Mouse (Mus musculus): ENCODE data around the gene Dnajb4. TPM values are rescaled to one million over a fixed set of nuclear protein-coding genes. Genes with fewer than 3 reads are reported as not detected.
A peak's percentile ranks its signal among the peaks of the same experiment; 100 is the strongest.

Dnajb4 gene
- polyA plus RNA-seq, 1 experiment: 5.3 TPM

GRCm38 (mm10) chr3:152193635-152194097 is 16.4 kb downstream of the Dnajb4 start:
- Histone ChIP-seq H3K27me3 (replicated peaks) (no peaks in the 10 kb centered on the region), H3K4me3 (replicated peaks) (peak overlapping the region; percentile 95), H3K4me1 (peaks cover 26% of the 10 kb centered on the region), H3K9me3 (no peaks in the 10 kb centered on the region), H3K36me3 (replicated peaks; ENCODE audit: low read length) (peaks cover 9% of the 10 kb centered on the region)
- TF ChIP-seq GATA1 (IDR thresholded peaks at IDR 0.05; ENCODE audit: borderline replicate concordance, low read length) (no peak), FLI1 (IDR thresholded peaks at IDR 0.05; ENCODE audit: low read length) (no peak)

DNA sequence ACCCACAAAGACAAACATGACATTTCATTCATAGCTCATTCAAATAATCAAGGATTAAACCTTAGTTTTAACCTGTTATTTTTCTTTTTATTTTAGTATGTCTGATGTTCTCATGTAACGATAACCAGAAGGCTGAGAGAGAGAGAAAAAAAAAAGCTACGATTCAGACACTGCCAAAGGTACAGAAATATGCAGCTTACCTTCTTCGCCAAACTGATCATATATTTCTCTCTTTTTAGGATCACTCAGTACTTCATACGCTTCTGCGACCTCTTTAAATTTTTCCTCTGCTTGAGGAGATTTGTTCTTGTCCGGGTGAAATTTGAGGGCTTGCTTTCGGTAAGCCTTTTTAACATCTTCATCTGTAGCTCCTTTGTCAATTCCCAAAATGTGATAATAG is 16.9 kb downstream of the Dnajb4 start:
- H3K4me3 ChIP-seq (replicated peaks): peak overlapping the region; percentile 95

DNA sequence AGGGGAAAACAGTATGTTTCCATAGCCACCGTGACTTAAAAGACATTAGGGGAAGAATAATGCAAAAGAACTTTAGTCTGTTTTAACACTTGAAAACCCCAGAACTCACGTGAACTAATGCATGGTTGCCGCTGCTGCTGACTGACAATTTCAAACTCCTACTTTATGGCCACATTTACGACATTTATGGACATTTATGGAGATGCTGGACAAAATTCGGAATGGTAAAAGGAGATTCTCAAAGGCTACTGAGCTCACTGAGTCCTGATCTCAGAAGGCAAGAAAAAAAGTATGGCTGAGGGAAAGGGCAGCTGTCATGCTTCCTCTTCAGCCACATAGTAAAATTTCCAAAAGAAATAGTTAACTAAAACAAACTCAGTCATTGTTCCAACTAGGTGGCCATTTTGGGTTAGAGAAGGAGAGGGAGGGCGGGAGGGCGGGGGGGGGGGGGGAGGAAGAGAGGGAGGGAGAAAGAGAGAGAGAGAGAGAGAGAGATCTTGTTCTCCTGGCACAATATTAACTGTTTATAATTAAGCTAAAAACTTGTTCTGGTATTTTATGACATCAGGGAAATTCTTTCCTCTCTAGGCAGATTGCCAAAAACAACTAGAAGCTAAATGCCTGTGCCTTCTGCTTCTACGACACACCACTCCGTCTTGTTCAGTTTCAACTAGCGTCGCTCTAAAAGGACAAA is 17.7 kb downstream of the Dnajb4 start:
- H3K36me3 ChIP-seq (replicated peaks; ENCODE audit: low read length): peaks cover 20% of the 10 kb centered on the region
- peaks cover 32% of the 10 kb centered on the region for H3K4me1 ChIP-seq
- no peak for TF ChIP-seq GATA1 (IDR thresholded peaks at IDR 0.05; ENCODE audit: borderline replicate concordance, low read length)
- no peaks in the 10 kb centered on the region for H3K27me3 ChIP-seq (replicated peaks)
- H3K9me3 ChIP-seq: no peaks in the 10 kb centered on the region
- peak overlapping the region; percentile 95 for H3K4me3 ChIP-seq (replicated peaks)

More for the DNA sequence above, 16.9 kb downstream of the Dnajb4 start:
- Histone ChIP-seq H3K9me3 (no peaks in the 10 kb centered on the region), H3K27me3 (replicated peaks) (no peaks in the 10 kb centered on the region), H3K36me3 (replicated peaks; ENCODE audit: low read length) (peaks cover 12% of the 10 kb centered on the region), H3K4me1 (peaks cover 30% of the 10 kb centered on the region)
- TF ChIP-seq GATA1 (IDR thresholded peaks at IDR 0.05; ENCODE audit: borderline replicate concordance, low read length): no peak
- TF ChIP-seq FLI1 (IDR thresholded peaks at IDR 0.05; ENCODE audit: low read length): no peak

DNA sequence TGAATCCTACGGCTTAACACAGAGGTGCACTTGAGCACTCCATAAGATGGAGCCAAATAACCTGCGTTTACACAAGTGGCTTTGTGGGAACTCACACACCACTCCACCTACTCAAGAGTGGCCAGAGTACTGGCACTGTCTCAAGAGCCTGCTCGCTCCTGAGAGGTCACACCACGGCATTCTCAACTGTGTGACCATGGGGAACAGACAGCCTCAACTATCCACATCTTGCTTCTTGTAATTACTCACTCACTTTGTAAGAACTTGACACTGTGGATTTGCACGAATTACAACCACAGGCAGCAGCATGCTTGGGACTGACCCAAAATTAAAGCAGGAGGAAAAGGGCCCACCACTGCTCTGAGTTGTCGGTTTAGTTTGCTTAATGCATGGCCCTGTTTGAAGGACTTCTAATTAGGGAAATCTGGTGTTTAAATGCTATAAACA is 18.3 kb downstream of the Dnajb4 start:
- Histone ChIP-seq H3K4me1 (peaks cover 33% of the 10 kb centered on the region), H3K9me3 (no peaks in the 10 kb centered on the region), H3K4me3 (replicated peaks) (peak overlapping the region; percentile 95), H3K36me3 (replicated peaks; ENCODE audit: low read length) (peaks cover 25% of the 10 kb centered on the region), H3K27me3 (replicated peaks) (no peaks in the 10 kb centered on the region)
- no peak for TF ChIP-seq FLI1 (IDR thresholded peaks at IDR 0.05; ENCODE audit: low read length)
- TF ChIP-seq GATA1 (IDR thresholded peaks at IDR 0.05; ENCODE audit: borderline replicate concordance, low read length): no peak

GRCm38 (mm10) chr3:152190679-152191477 is 19.2 kb downstream of the Dnajb4 start:
- no peaks in the 10 kb centered on the region for H3K27me3 ChIP-seq (replicated peaks)
- H3K4me3 ChIP-seq (replicated peaks): peak overlapping the region; percentile 95
- no peak for TF ChIP-seq FLI1 (IDR thresholded peaks at IDR 0.05; ENCODE audit: low read length)
- TF ChIP-seq GATA1 (IDR thresholded peaks at IDR 0.05; ENCODE audit: borderline replicate concordance, low read length): no peak
- H3K36me3 ChIP-seq (replicated peaks; ENCODE audit: low read length): peaks cover 35% of the 10 kb centered on the region
- peaks cover 38% of the 10 kb centered on the region for H3K4me1 ChIP-seq
- H3K9me3 ChIP-seq: no peaks in the 10 kb centered on the region

DNA sequence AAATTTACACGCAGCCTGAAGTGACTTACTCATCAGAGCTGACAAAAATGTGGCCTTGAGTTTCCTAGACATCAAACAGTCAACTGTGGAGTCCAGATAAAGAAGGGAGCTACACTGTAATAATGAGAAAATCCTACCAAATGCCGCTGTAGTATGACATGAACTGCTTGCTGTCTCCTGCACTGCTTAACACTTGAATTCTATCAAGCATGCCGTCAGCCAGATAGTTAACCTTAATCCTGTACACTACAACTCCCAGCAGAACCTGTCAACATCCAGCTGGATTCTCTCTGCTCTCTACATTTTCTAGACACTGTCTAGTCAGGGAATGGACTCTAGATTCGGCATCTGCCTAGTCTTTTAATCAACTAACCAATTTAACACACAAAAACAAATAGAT is 20.8 kb downstream of the Dnajb4 start:
- no peaks in the 10 kb centered on the region for H3K27me3 ChIP-seq (replicated peaks)
- H3K4me1 ChIP-seq: peaks cover 37% of the 10 kb centered on the region
- peaks cover 51% of the 10 kb centered on the region for H3K36me3 ChIP-seq (replicated peaks; ENCODE audit: low read length)
- no peaks in the 10 kb centered on the region for H3K9me3 ChIP-seq
- TF ChIP-seq FLI1 (IDR thresholded peaks at IDR 0.05; ENCODE audit: low read length) (no peak), GATA1 (IDR thresholded peaks at IDR 0.05; ENCODE audit: borderline replicate concordance, low read length) (no peak)
- peak overlapping the region; percentile 95 for H3K4me3 ChIP-seq (replicated peaks)

- no peaks in the 10 kb centered on the region for H3K9me3 ChIP-seq
- H3K36me3 ChIP-seq (replicated peaks; ENCODE audit: low read length): peaks cover 78% of the 10 kb centered on the region
- peaks cover 39% of the 10 kb centered on the region for H3K4me1 ChIP-seq
- no peaks in the 10 kb centered on the region for H3K27me3 ChIP-seq (replicated peaks)
- TF ChIP-seq FLI1 (IDR thresholded peaks at IDR 0.05; ENCODE audit: low read length) (no peak), GATA1 (IDR thresholded peaks at IDR 0.05; ENCODE audit: borderline replicate concordance, low read length) (no peak)
- no peak overlapping the region for H3K4me3 ChIP-seq (replicated peaks)
These were observed 24.0 kb downstream of the Dnajb4 start for GRCm38 (mm10) chr3:152186106-152186505.

DNA sequence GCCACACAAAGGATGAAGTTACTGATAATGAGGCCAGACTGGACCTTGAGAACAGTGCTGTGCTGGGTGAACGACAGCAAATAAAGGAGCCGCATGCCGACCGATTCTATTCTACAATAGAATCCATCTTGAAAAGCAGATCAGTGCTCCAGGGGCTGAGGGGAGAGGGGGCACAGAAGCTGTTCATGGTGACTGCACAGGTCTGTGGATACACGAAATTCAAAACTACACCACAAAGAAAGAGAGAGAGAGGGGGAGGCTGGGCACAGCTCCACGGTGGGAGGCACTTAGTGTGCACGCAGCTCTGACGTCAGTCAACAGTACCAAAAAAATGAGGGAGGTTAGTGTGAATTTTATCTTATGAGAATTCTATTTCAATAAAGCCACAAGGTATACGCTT is 26.6 kb downstream of the Dnajb4 start:
- H3K9me3 ChIP-seq: peaks cover 5% of the 10 kb centered on the region; the same call in 1 of the 2 replicates
- peaks cover 37% of the 10 kb centered on the region for H3K4me1 ChIP-seq
- H3K36me3 ChIP-seq (replicated peaks; ENCODE audit: low read length): peaks cover 81% of the 10 kb centered on the region
- no peak for TF ChIP-seq GATA1 (IDR thresholded peaks at IDR 0.05; ENCODE audit: borderline replicate concordance, low read length)
- no peak overlapping the region for H3K4me3 ChIP-seq (replicated peaks)
- H3K27me3 ChIP-seq (replicated peaks): no peaks in the 10 kb centered on the region

- peaks cover 32% of the 10 kb centered on the region for H3K4me1 ChIP-seq
- H3K36me3 ChIP-seq (replicated peaks; ENCODE audit: low read length): peaks cover 54% of the 10 kb centered on the region
- TF ChIP-seq FLI1 (IDR thresholded peaks at IDR 0.05; ENCODE audit: low read length) (no peak), GATA1 (IDR thresholded peaks at IDR 0.05; ENCODE audit: borderline replicate concordance, low read length) (no peak)
These were observed 29.5 kb downstream of the Dnajb4 start for GRCm38 (mm10) chr3:152180624-152181023.

GRCm38 (mm10) chr3:152179285-152179684 is 30.8 kb downstream of the Dnajb4 start:
- H3K27me3 ChIP-seq (replicated peaks): no peaks in the 10 kb centered on the region
- H3K4me1 ChIP-seq: peaks cover 42% of the 10 kb centered on the region
- H3K4me3 ChIP-seq (replicated peaks): no peak overlapping the region
- TF ChIP-seq FLI1 (IDR thresholded peaks at IDR 0.05; ENCODE audit: low read length) (no peak), GATA1 (IDR thresholded peaks at IDR 0.05; ENCODE audit: borderline replicate concordance, low read length) (no peak)
- H3K9me3 ChIP-seq: peaks cover 5% of the 10 kb centered on the region; the same call in 1 of the 2 replicates
- H3K36me3 ChIP-seq (replicated peaks; ENCODE audit: low read length): peaks cover 40% of the 10 kb centered on the region

More at GRCm38 (mm10) chr3:152180624-152181023, 29.5 kb downstream of the Dnajb4 start:
- no peak overlapping the region for H3K4me3 ChIP-seq (replicated peaks)
- no peaks in the 10 kb centered on the region for H3K27me3 ChIP-seq (replicated peaks)
- peaks cover 5% of the 10 kb centered on the region; the same call in 1 of the 2 replicates for H3K9me3 ChIP-seq

All from megakaryocyte, embryonic 14.5 days (primary cell).